Mouse (Mus musculus): ENCODE measurements around the gene Gm49601. TPM values are rescaled to one million over a fixed set of nuclear protein-coding genes. Genes with fewer than 3 reads are reported as not detected.

Gene Gm49601
- polyA plus RNA-seq (2012; rRNA removed), result 90.7 and 174 TPM in 2 replicates

- no peak for DNase-seq (ENCODE audit: low read depth, low spot score)
- under 1% methylated on average over 64 of the region's 65 CpGs for WGBS
These were observed at the start of gene Gm49601 for GRCm38 (mm10) chr16:18626376-18626878. Gene Gm49601, minus strand, starts transcription at chr16:18626427.

GRCm38 (mm10) chr16:18673005-18673404 is 46.8 kb upstream of the Gm49601 start:
- no peak for DNase-seq (ENCODE audit: low read depth, low spot score)
- 58% methylated on average over 3 of the region's 3 CpGs for WGBS

- no peak for DNase-seq (ENCODE audit: low read depth, low spot score)
- WGBS, result 63% methylated on average over 5 of the region's 5 CpGs
These were observed 45.8 kb upstream of the Gm49601 start for GRCm38 (mm10) chr16:18672027-18672426.

GRCm38 (mm10) chr16:18669914-18670313 is 43.7 kb upstream of the Gm49601 start:
- DNase-seq (ENCODE audit: low read depth, low spot score), result no peak
- 66% methylated on average over 6 of the region's 6 CpGs for WGBS

- WGBS, result 41% methylated on average over 4 of the region's 4 CpGs
- no peak for DNase-seq (ENCODE audit: low read depth, low spot score)
These were observed 32.4 kb upstream of the Gm49601 start for GRCm38 (mm10) chr16:18658597-18658996.

GRCm38 (mm10) chr16:18655372-18656098 is 29.3 kb upstream of the Gm49601 start:
- WGBS, result 32% methylated on average over 5 of the region's 5 CpGs
- no peak for DNase-seq (ENCODE audit: low read depth, low spot score)

- WGBS, result 37% methylated on average over 6 of the region's 6 CpGs
- DNase-seq (ENCODE audit: low read depth, low spot score), result no peak
These were observed 27.3 kb upstream of the Gm49601 start for GRCm38 (mm10) chr16:18653290-18654160.

- DNase-seq (ENCODE audit: low read depth, low spot score), result no peak
- 20% methylated on average over 3 of the region's 3 CpGs for WGBS
These were observed 22.9 kb upstream of the Gm49601 start for GRCm38 (mm10) chr16:18649126-18649525.

- WGBS, result 45% methylated on average over 6 of the region's 6 CpGs
- DNase-seq (ENCODE audit: low read depth, low spot score), result no peak
These were observed 19.1 kb upstream of the Gm49601 start for GRCm38 (mm10) chr16:18645329-18645728.

- no peak for DNase-seq (ENCODE audit: low read depth, low spot score)
- 31% methylated on average over 4 of the region's 4 CpGs for WGBS
These were observed 18.3 kb upstream of the Gm49601 start for GRCm38 (mm10) chr16:18644485-18644884.

- 86% methylated on average over 11 of the region's 11 CpGs for WGBS
These were observed 17.3 kb upstream of the Gm49601 start for GRCm38 (mm10) chr16:18643406-18643998.

GRCm38 (mm10) chr16:18642897-18643296 is 16.7 kb upstream of the Gm49601 start:
- DNase-seq (ENCODE audit: low read depth, low spot score), result no peak
- 77% methylated on average over 4 of the region's 4 CpGs for WGBS

More at GRCm38 (mm10) chr16:18643406-18643998, 17.3 kb upstream of the Gm49601 start:
- no peak for DNase-seq (ENCODE audit: low read depth, low spot score)

- DNase-seq (ENCODE audit: low read depth, low spot score), result no peak
- WGBS, result 58% methylated on average over 7 of the region's 7 CpGs
These were observed 16.1 kb upstream of the Gm49601 start for GRCm38 (mm10) chr16:18642291-18642690.

GRCm38 (mm10) chr16:18639382-18639929 is 13.2 kb upstream of the Gm49601 start:
- 24% methylated on average over 1 of the region's 1 CpGs for WGBS

GRCm38 (mm10) chr16:18638396-18638795 is 12.2 kb upstream of the Gm49601 start:
- 69% methylated on average over 2 of the region's 2 CpGs for WGBS
- DNase-seq (ENCODE audit: low read depth, low spot score), result no peak

More at GRCm38 (mm10) chr16:18639382-18639929, 13.2 kb upstream of the Gm49601 start:
- no peak for DNase-seq (ENCODE audit: low read depth, low spot score)

GRCm38 (mm10) chr16:18636804-18637203 is 10.6 kb upstream of the Gm49601 start:
- no peak for DNase-seq (ENCODE audit: low read depth, low spot score)
- 83% methylated on average over 3 of the region's 3 CpGs for WGBS

- DNase-seq (ENCODE audit: low read depth, low spot score), result no peak
- WGBS, result 89% methylated on average over 5 of the region's 5 CpGs
These were observed 10.2 kb upstream of the Gm49601 start for GRCm38 (mm10) chr16:18636401-18636800.

- WGBS, result 6% methylated on average over 1 of the region's 1 CpGs
- no peak for DNase-seq (ENCODE audit: low read depth, low spot score)
These were observed 7.1 kb upstream of the Gm49601 start for GRCm38 (mm10) chr16:18633333-18633732.

GRCm38 (mm10) chr16:18632816-18633215 is 6.6 kb upstream of the Gm49601 start:
- 52% methylated on average over 2 of the region's 2 CpGs for WGBS
- DNase-seq (ENCODE audit: low read depth, low spot score), result no peak

- WGBS, result 22% methylated on average over 3 of the region's 3 CpGs
- no peak for DNase-seq (ENCODE audit: low read depth, low spot score)
These were observed 5.8 kb upstream of the Gm49601 start for GRCm38 (mm10) chr16:18632059-18632458.
